25 mouse cellular contexts compared by ENCODE assay signal in genomic region chr6:49592676-49593075, GRCm38 (mm10).
A peak's percentile ranks its signal among the peaks of the same experiment; 100 is the strongest.
DNase-seq lines count a peak whose midpoint lies in the region; ATAC-seq and TF ChIP-seq lines count a peak whose summit lies in the region.
"Had no signal": no experiment of that assay in that cellular context is flagged by ENCODE, and none has a peak within 500 bp of the region (broad histone marks: within the 10 kb centered on the region; RNA-seq: fewer than 3 reads in every experiment).

No protein-coding gene starts in this region.

- no peaks in the 10 kb centered on the region for H3K36me3 ChIP-seq in forebrain, embryonic 14.5 days (ENCODE audit: control insufficient read depth, insufficient read depth, low read length)
- H3K36me3 ChIP-seq in forebrain, embryonic 11.5 days (ENCODE audit: control insufficient read depth, insufficient read depth, low read length): no peaks in the 10 kb centered on the region
- H3K36me3 ChIP-seq in hindbrain, embryonic 15.5 days: no peaks in the 10 kb centered on the region
- H3K36me3 ChIP-seq in hindbrain, postnatal 0 days (ENCODE audit: insufficient read depth, low read length): no peaks in the 10 kb centered on the region
- H3K36me3 ChIP-seq in forebrain, embryonic 16.5 days (ENCODE audit: control insufficient read depth, insufficient read depth): no peaks in the 10 kb centered on the region
- H3K36me3 ChIP-seq: embryonic facial prominence, embryonic 12.5 days; embryonic facial prominence, embryonic 15.5 days; heart, embryonic 12.5 days; heart, embryonic 15.5 days had no signal

- no peak for TF ChIP-seq POLR2A in brain, embryonic 14.5 days (IDR thresholded peaks at IDR 0.05; ENCODE audit: borderline replicate concordance, extremely low read depth, insufficient read depth, insufficient read length, poor library complexity, severe bottlenecking)

- no peaks in the 10 kb centered on the region for H3K4me1 ChIP-seq in forebrain, embryonic 14.5 days (ENCODE audit: control insufficient read depth, insufficient read depth, low read length)
- no peaks in the 10 kb centered on the region for H3K4me1 ChIP-seq in forebrain, embryonic 11.5 days (replicated peaks; ENCODE audit: control insufficient read depth, insufficient read depth, low read length)
- no peaks in the 10 kb centered on the region for H3K4me1 ChIP-seq in hindbrain, embryonic 15.5 days (replicated peaks)
- H3K4me1 ChIP-seq in hindbrain, postnatal 0 days (ENCODE audit: insufficient read depth, low read length): no peaks in the 10 kb centered on the region; the same call in 1 of the 2 replicates
- H3K4me1 ChIP-seq in forebrain, embryonic 16.5 days (replicated peaks; ENCODE audit: control insufficient read depth, insufficient read depth, low read length): peaks cover 8% of the 10 kb centered on the region
- H3K4me1 ChIP-seq: embryonic facial prominence, embryonic 12.5 days; embryonic facial prominence, embryonic 15.5 days had no signal

- H3K4me2 ChIP-seq in forebrain, embryonic 14.5 days (ENCODE audit: low read length): no peak overlapping the region
- no peak overlapping the region for H3K4me2 ChIP-seq in forebrain, embryonic 11.5 days (ENCODE audit: low read depth, low read length, severe bottlenecking)
- no peak overlapping the region for H3K4me2 ChIP-seq in hindbrain, embryonic 15.5 days
- no peak overlapping the region for H3K4me2 ChIP-seq in hindbrain, postnatal 0 days (ENCODE audit: low read depth, low read length)
- H3K4me2 ChIP-seq in forebrain, embryonic 16.5 days (ENCODE audit: low read length): no peak overlapping the region
- H3K4me2 ChIP-seq: embryonic facial prominence, embryonic 12.5 days; embryonic facial prominence, embryonic 15.5 days; heart, embryonic 12.5 days; heart, embryonic 15.5 days; hindbrain, embryonic 14.5 days had no signal

- no peak overlapping the region for H3K9ac ChIP-seq in forebrain, embryonic 14.5 days (ENCODE audit: low read length)
- no peak overlapping the region for H3K9ac ChIP-seq in forebrain, embryonic 11.5 days (ENCODE audit: low read length)
- no peak overlapping the region for H3K9ac ChIP-seq in hindbrain, embryonic 15.5 days
- no peak overlapping the region for H3K9ac ChIP-seq in hindbrain, postnatal 0 days (replicated peaks; ENCODE audit: low read length)
- no peak overlapping the region for H3K9ac ChIP-seq in forebrain, embryonic 16.5 days (replicated peaks; ENCODE audit: low read depth, low read length)
- H3K9ac ChIP-seq: embryonic facial prominence, embryonic 12.5 days; embryonic facial prominence, embryonic 15.5 days; heart, embryonic 12.5 days; heart, embryonic 15.5 days; hindbrain, embryonic 14.5 days had no signal

- no peak overlapping the region for H3K27ac ChIP-seq in forebrain, embryonic 14.5 days (ENCODE audit: low read depth, low read length)
- no peak overlapping the region for H3K27ac ChIP-seq in forebrain, embryonic 11.5 days (ENCODE audit: low read depth, low read length)
- H3K27ac ChIP-seq in hindbrain, embryonic 15.5 days (replicated peaks): no peak overlapping the region
- no peak overlapping the region for H3K27ac ChIP-seq in hindbrain, postnatal 0 days
- peak overlapping the region; percentile 34; the same call in 1 of the 2 replicates for H3K27ac ChIP-seq in forebrain, embryonic 16.5 days (ENCODE audit: low read length)
- H3K27ac ChIP-seq: embryonic facial prominence, embryonic 12.5 days; embryonic facial prominence, embryonic 15.5 days; hindbrain, embryonic 14.5 days had no signal

- no peak for DNase-seq in forebrain, embryonic 14.5 days (ENCODE audit: low spot score)
- no peak for DNase-seq in forebrain, embryonic 11.5 days (ENCODE audit: low spot score)
- DNase-seq in hindbrain, postnatal 0 days (ENCODE audit: low spot score): no peak
- peak; percentile 45 for DNase-seq in brain, embryonic 14.5 days (ENCODE audit: low read depth)
- no peak for DNase-seq in kidney, adult 8-10 months
- DNase-seq: adrenal gland, adult 2 months; adrenal gland, postnatal 14 days; cerebellum, adult 18-20 months; cerebellum, adult 9-10 months; cerebellum, postnatal 25 days; gastrocnemius, postnatal 10 days; gastrocnemius, postnatal 36 days; heart, postnatal 10 days; heart, postnatal 36 days; kidney, adult 18-20 months had no signal

- H3K27me3 ChIP-seq in forebrain, embryonic 14.5 days (replicated peaks; ENCODE audit: control insufficient read depth, insufficient read depth, low read length): no peaks in the 10 kb centered on the region
- no peaks in the 10 kb centered on the region for H3K27me3 ChIP-seq in forebrain, embryonic 11.5 days (ENCODE audit: control insufficient read depth, insufficient read depth, low read length)
- no peaks in the 10 kb centered on the region for H3K27me3 ChIP-seq in hindbrain, embryonic 15.5 days
- no peaks in the 10 kb centered on the region for H3K27me3 ChIP-seq in hindbrain, postnatal 0 days (ENCODE audit: insufficient read depth, low read length)
- H3K27me3 ChIP-seq in forebrain, embryonic 16.5 days (replicated peaks; ENCODE audit: control insufficient read depth, insufficient read depth, low read length): no peaks in the 10 kb centered on the region
- H3K27me3 ChIP-seq: embryonic facial prominence, embryonic 12.5 days; embryonic facial prominence, embryonic 15.5 days; heart, embryonic 12.5 days; heart, embryonic 15.5 days had no signal

- no peak overlapping the region for H3K4me3 ChIP-seq in forebrain, embryonic 14.5 days (ENCODE audit: low read depth, low read length)
- H3K4me3 ChIP-seq in forebrain, embryonic 11.5 days (ENCODE audit: low read depth, low read length): no peak overlapping the region
- H3K4me3 ChIP-seq in hindbrain, embryonic 15.5 days: no peak overlapping the region
- no peak overlapping the region for H3K4me3 ChIP-seq in hindbrain, postnatal 0 days (ENCODE audit: low read length)
- H3K4me3 ChIP-seq in forebrain, embryonic 16.5 days (replicated peaks; ENCODE audit: low read length): no peak overlapping the region
- H3K4me3 ChIP-seq: embryonic facial prominence, embryonic 12.5 days; embryonic facial prominence, embryonic 15.5 days; heart, embryonic 12.5 days; heart, embryonic 15.5 days had no signal

- no peaks in the 10 kb centered on the region for H3K9me3 ChIP-seq in forebrain, embryonic 14.5 days (replicated peaks; ENCODE audit: control insufficient read depth, low read length)
- H3K9me3 ChIP-seq in forebrain, embryonic 11.5 days (ENCODE audit: control insufficient read depth, low read length): no peaks in the 10 kb centered on the region
- H3K9me3 ChIP-seq in hindbrain, embryonic 15.5 days: no peaks in the 10 kb centered on the region
- H3K9me3 ChIP-seq in hindbrain, postnatal 0 days (ENCODE audit: low read length): no peaks in the 10 kb centered on the region
- H3K9me3 ChIP-seq in forebrain, embryonic 16.5 days (ENCODE audit: control insufficient read depth, low read length): no peaks in the 10 kb centered on the region
- H3K9me3 ChIP-seq: embryonic facial prominence, embryonic 12.5 days; embryonic facial prominence, embryonic 15.5 days; heart, embryonic 12.5 days; heart, embryonic 15.5 days had no signal

- peak; percentile 42; the same call in 1 of the 2 replicates for ATAC-seq in forebrain, embryonic 14.5 days
- no peak for ATAC-seq in forebrain, embryonic 11.5 days (replicated peaks; ENCODE audit: low FRiP score)
- peak; percentile 48; the same call in 1 of the 2 replicates for ATAC-seq in hindbrain, embryonic 15.5 days (ENCODE audit: low FRiP score, low read depth)
- ATAC-seq in hindbrain, postnatal 0 days: no peak
- ATAC-seq in forebrain, embryonic 16.5 days: peak; percentile 86
- ATAC-seq: CD4-positive, CD25-positive, alpha-beta regulatory T cell, adult 4 months; inflammation-experienced regulatory T-cells, adult 6 months; intestine, embryonic 16.5 days had no signal

- WGBS in forebrain, embryonic 14.5 days: 83% methylated on average over 5 of the region's 5 CpGs
- WGBS in forebrain, embryonic 11.5 days: 83% methylated on average over 5 of the region's 5 CpGs
- WGBS in hindbrain, embryonic 15.5 days: 85% methylated on average over 5 of the region's 5 CpGs
- 80% methylated on average over 5 of the region's 5 CpGs for WGBS in hindbrain, postnatal 0 days
- 75% methylated on average over 5 of the region's 5 CpGs for WGBS in forebrain, embryonic 16.5 days

- no peak for TF ChIP-seq CTCF in hindbrain, postnatal 0 days (IDR thresholded peaks at IDR 0.05; ENCODE audit: low read depth)
- TF ChIP-seq CTCF in brain, embryonic 14.5 days (IDR thresholded peaks at IDR 0.05; ENCODE audit: borderline replicate concordance, extremely low read depth, insufficient read depth, insufficient read length): no peak

Comparison
In these comparisons a context has a peak if more than half of its experiments do, and no peak if none do; other contexts are left out.
1. ATAC-seq: peak in forebrain, embryonic 14.5 days (single experiment), hindbrain, embryonic 15.5 days (single experiment) and forebrain, embryonic 16.5 days (single experiment); none in forebrain, embryonic 11.5 days (single experiment) and hindbrain, postnatal 0 days (single experiment).